Mouse (Mus musculus): ENCODE data around the gene Prr11. TPM values are rescaled to one million over a fixed set of nuclear protein-coding genes. Genes with fewer than 3 reads are reported as not detected.
"Not testable (repeated sequence)": the region's sequence is repeated elsewhere in the genome, so short reads cannot be mapped to it uniquely, and the experiment has no call there.

The Prr11 gene
- total RNA-seq, 2 experiments from 2014 or later, result 0.69 to 1.4 TPM

- DNase-seq (ENCODE audit: low spot score in 2 of 2), result no peak
These were observed 52.2 kb downstream of the Prr11 start for GRCm38 (mm10) chr11:87056286-87056685.

GRCm38 (mm10) chr11:87048900-87049299 is 59.6 kb downstream of the Prr11 start:
- not testable (repeated sequence) for DNase-seq (ENCODE audit: low spot score in 2 of 2)

- no peak for DNase-seq (ENCODE audit: low spot score in 2 of 2)
These were observed 61.5 kb downstream of the Prr11 start for GRCm38 (mm10) chr11:87046968-87047367.

- no peak for DNase-seq (ENCODE audit: low spot score in 2 of 2)
These were observed 65.5 kb downstream of the Prr11 start for GRCm38 (mm10) chr11:87043052-87043451.

- DNase-seq (ENCODE audit: low spot score in 2 of 2), result no peak
These were observed 69.1 kb downstream of the Prr11 start for GRCm38 (mm10) chr11:87039307-87039963.

Small RNA genes lying within 50 kb of the gene (microRNA-seq; reads per million reads assigned to microRNA genes)
- 24.6 to 922 reads per million in 2 experiments for gene Mir301

Other genes starting within 250 kb of the Prr11 start
- gene Ypel2, start 115.0 kb downstream of the Prr11 start, total RNA-seq (2021), result 10 to 100 TPM; 20.5 to 21.9 TPM
- gene Gdpd1, start 34.6 kb downstream of the Prr11 start, total RNA-seq (2021), result 10 to 100 TPM; 53.5 to 54.8 TPM
- gene Smg8, start 21.9 kb downstream of the Prr11 start, total RNA-seq (2021), result 10 to 100 TPM; 14.5 to 16.1 TPM
- 10 to 100 TPM; 13.1 to 14.1 TPM for gene Ska2, start 526 bp upstream of the Prr11 start, total RNA-seq (2021)
- gene Trim37, start 18.4 kb upstream of the Prr11 start, total RNA-seq (2021), result 100 to 1,000 TPM; 170 to 186 TPM